Comparison of ENCODE assay signal across 14 mouse cellular contexts in genomic region chr11:101127075-101127474, GRCm38 (mm10). TPM values are rescaled to one million over a fixed set of nuclear protein-coding genes. Genes with fewer than 3 reads are reported as not detected.
DNase-seq lines count a peak whose midpoint lies in the region; ATAC-seq and TF ChIP-seq lines count a peak whose summit lies in the region.
"Had no signal": no experiment of that assay in that cellular context is flagged by ENCODE, and none has a peak within 500 bp of the region (broad histone marks: within the 10 kb centered on the region; RNA-seq: fewer than 3 reads in every experiment).

No protein-coding gene starts in this region.

- no peak for TF ChIP-seq POLR2A in kidney, adult 2 months (IDR thresholded peaks at IDR 0.05; ENCODE audit: low read depth, low read length)

- H3K4me3 ChIP-seq in kidney, adult 2 months (ENCODE audit: insufficient read depth, low read depth, low read length): no peak overlapping the region
- no peak overlapping the region for H3K4me3 ChIP-seq in kidney, embryonic 14.5 days (ENCODE audit: low read length)
- no peak overlapping the region for H3K4me3 ChIP-seq in midbrain, postnatal 0 days (ENCODE audit: low read depth, low read length)
- H3K4me3 ChIP-seq in midbrain, embryonic 13.5 days (replicated peaks): no peak overlapping the region
- H3K4me3 ChIP-seq: forebrain, embryonic 12.5 days; midbrain, embryonic 15.5 days; neural tube, embryonic 15.5 days had no signal

- ATAC-seq in kidney, embryonic 14.5 days (ENCODE audit: low FRiP score, low TSS enrichment): no peak
- no peak for ATAC-seq in midbrain, postnatal 0 days (ENCODE audit: low FRiP score)
- ATAC-seq in midbrain, embryonic 13.5 days: no peak
- ATAC-seq: midbrain, embryonic 15.5 days had no signal

- H3K9ac ChIP-seq in kidney, embryonic 14.5 days (ENCODE audit: low read depth, low read length): no peak overlapping the region
- no peak overlapping the region for H3K9ac ChIP-seq in midbrain, postnatal 0 days (replicated peaks; ENCODE audit: low read length, poor library complexity, severe bottlenecking)
- H3K9ac ChIP-seq in midbrain, embryonic 13.5 days (replicated peaks): no peak overlapping the region
- H3K9ac ChIP-seq: forebrain, embryonic 12.5 days; midbrain, embryonic 15.5 days; neural tube, embryonic 15.5 days had no signal

- H3K27me3 ChIP-seq in kidney, adult 2 months (replicated peaks; ENCODE audit: control insufficient read depth, insufficient read depth, low read length): no peaks in the 10 kb centered on the region
- H3K27me3 ChIP-seq in kidney, embryonic 14.5 days (ENCODE audit: control insufficient read depth, insufficient read depth, low read length): no peaks in the 10 kb centered on the region
- H3K27me3 ChIP-seq in midbrain, postnatal 0 days (ENCODE audit: insufficient read depth, low read length): no peaks in the 10 kb centered on the region
- H3K27me3 ChIP-seq in midbrain, embryonic 13.5 days: no peaks in the 10 kb centered on the region
- H3K27me3 ChIP-seq: forebrain, embryonic 12.5 days; midbrain, embryonic 15.5 days; neural tube, embryonic 15.5 days had no signal

- H3K4me1 ChIP-seq in kidney, adult 2 months (ENCODE audit: control insufficient read depth, insufficient read depth, low read length): no peaks in the 10 kb centered on the region
- H3K4me1 ChIP-seq in kidney, embryonic 14.5 days (ENCODE audit: control insufficient read depth, insufficient read depth, low read length): no peaks in the 10 kb centered on the region
- no peaks in the 10 kb centered on the region for H3K4me1 ChIP-seq in midbrain, postnatal 0 days (ENCODE audit: insufficient read depth, low read length)
- no peaks in the 10 kb centered on the region for H3K4me1 ChIP-seq in midbrain, embryonic 13.5 days (replicated peaks)
- H3K4me1 ChIP-seq: forebrain, embryonic 12.5 days; midbrain, embryonic 15.5 days; neural tube, embryonic 15.5 days had no signal

- WGBS in kidney, adult 2 months: 100% methylated on average over 1 of the region's 1 CpGs
- 76% methylated on average over 1 of the region's 1 CpGs for WGBS in kidney, embryonic 14.5 days
- WGBS in midbrain, postnatal 0 days: 88% methylated on average over 1 of the region's 1 CpGs
- WGBS in midbrain, embryonic 13.5 days: 100% methylated on average over 1 of the region's 1 CpGs

- peak; percentile 60 for DNase-seq in adrenal gland, postnatal 14 days
- no peak for DNase-seq in adrenal gland, adult 8-10 months
- no peak for DNase-seq in kidney, adult 2 months
- no peak for DNase-seq in midbrain, postnatal 0 days (ENCODE audit: low spot score)
- peak; percentile 37 for DNase-seq in naive thymus-derived CD4-positive, alpha-beta T cell, adult 2 months (ENCODE audit: low read depth)
- DNase-seq in heart, adult 18-20 months: no peak
- DNase-seq: kidney, postnatal 14 days; lung, postnatal 10 days had no signal

- H3K36me3 ChIP-seq in kidney, adult 2 months (ENCODE audit: control insufficient read depth, insufficient read depth, low read length): no peaks in the 10 kb centered on the region
- H3K36me3 ChIP-seq in kidney, embryonic 14.5 days (ENCODE audit: control insufficient read depth, insufficient read depth, low read length): peaks cover 39% of the 10 kb centered on the region
- H3K36me3 ChIP-seq in midbrain, postnatal 0 days (ENCODE audit: insufficient read depth, low read length): peaks cover 16% of the 10 kb centered on the region
- peaks cover 49% of the 10 kb centered on the region for H3K36me3 ChIP-seq in midbrain, embryonic 13.5 days

- H3K4me2 ChIP-seq in kidney, embryonic 14.5 days (replicated peaks; ENCODE audit: low read depth, low read length): no peak overlapping the region
- H3K4me2 ChIP-seq in midbrain, postnatal 0 days (ENCODE audit: low read depth, low read length, poor library complexity, severe bottlenecking): no peak overlapping the region
- H3K4me2 ChIP-seq in midbrain, embryonic 13.5 days (replicated peaks): no peak overlapping the region
- H3K4me2 ChIP-seq: forebrain, embryonic 12.5 days; midbrain, embryonic 15.5 days; neural tube, embryonic 15.5 days had no signal

- H3K9me3 ChIP-seq in kidney, embryonic 14.5 days (ENCODE audit: control insufficient read depth, low read length): peaks cover 5% of the 10 kb centered on the region; the same call in 1 of the 2 replicates
- H3K9me3 ChIP-seq in midbrain, postnatal 0 days (ENCODE audit: low read length): no peaks in the 10 kb centered on the region
- H3K9me3 ChIP-seq in midbrain, embryonic 13.5 days: peaks cover 4% of the 10 kb centered on the region; the same call in 1 of the 2 replicates
- H3K9me3 ChIP-seq: midbrain, embryonic 15.5 days; neural tube, embryonic 15.5 days had no signal

- no peak overlapping the region for H3K27ac ChIP-seq in kidney, adult 2 months (ENCODE audit: insufficient read depth, low read depth, low read length)
- no peak overlapping the region for H3K27ac ChIP-seq in kidney, embryonic 14.5 days (ENCODE audit: low read depth, low read length)
- no peak overlapping the region for H3K27ac ChIP-seq in midbrain, postnatal 0 days (ENCODE audit: low read depth, low read length)
- no peak overlapping the region for H3K27ac ChIP-seq in midbrain, embryonic 13.5 days
- H3K27ac ChIP-seq: forebrain, embryonic 12.5 days; midbrain, embryonic 15.5 days; neural tube, embryonic 15.5 days had no signal

- TF ChIP-seq CTCF in kidney, adult 2 months (conservative IDR thresholded peaks at IDR 0.05; ENCODE audit: insufficient read depth, insufficient read length, low read depth, low read length): peak; percentile 23; the same call in 1 of the 2 replicates
- peak; percentile 34 for TF ChIP-seq CTCF in midbrain, postnatal 0 days (IDR thresholded peaks at IDR 0.05)

RNA-seq across cellular contexts. Expression of gene Tubg1, which starts 7.3 kb away (rescaled TPM):
- 45.9 and 48.6 TPM in 2 replicates for total RNA-seq in adrenal gland, postnatal 14 days (2021)
- total RNA-seq in adrenal gland, adult 8-10 months (2022): 10 to 100 TPM; 34.2 to 43.3 (median 36.8) TPM
- polyA plus RNA-seq in kidney, adult 2 months (2012; rRNA removed): 14.1 and 19.2 TPM in 2 replicates
- polyA plus RNA-seq in kidney, embryonic 14.5 days (2014; fragmentation: Nextera tagmentation; extraction: Ambion mirVana): 81.9 and 95.4 TPM in 2 replicates
- 40.5 and 52.6 TPM in 2 replicates for total RNA-seq in midbrain, postnatal 0 days (2014; rRNA removed)
- polyA plus RNA-seq in midbrain, postnatal 0 days (2015; fragmentation: Nextera tagmentation; extraction: Ambion mirVana): 64.4 and 64.6 TPM in 2 replicates
- 89.4 and 91.0 TPM in 2 replicates for polyA plus RNA-seq in midbrain, embryonic 13.5 days (2015; fragmentation: Nextera tagmentation; extraction: Ambion mirVana)
- total RNA-seq in heart, adult 18-20 months (2021): 10 to 100 TPM; 23.9 to 25.6 TPM

RNA-seq across cellular contexts. Expression of gene Retreg3, which starts 7.4 kb away (rescaled TPM):
- 53.7 and 56.0 TPM in 2 replicates for total RNA-seq in adrenal gland, postnatal 14 days (2021)
- total RNA-seq in adrenal gland, adult 8-10 months (2022): 10 to 100 TPM; 48.0 to 56.4 (median 50.8) TPM
- 60.0 and 65.2 TPM in 2 replicates for polyA plus RNA-seq in kidney, adult 2 months (2012; rRNA removed)
- polyA plus RNA-seq in kidney, embryonic 14.5 days (2014; fragmentation: Nextera tagmentation; extraction: Ambion mirVana): 10.5 and 14.0 TPM in 2 replicates
- 54.9 and 61.7 TPM in 2 replicates for total RNA-seq in midbrain, postnatal 0 days (2014; rRNA removed)
- 24.8 and 26.0 TPM in 2 replicates for polyA plus RNA-seq in midbrain, postnatal 0 days (2015; fragmentation: Nextera tagmentation; extraction: Ambion mirVana)
- 21.8 and 28.5 TPM in 2 replicates for polyA plus RNA-seq in midbrain, embryonic 13.5 days (2015; fragmentation: Nextera tagmentation; extraction: Ambion mirVana)
- 10 to 100 TPM; 29.7 to 31.6 TPM for total RNA-seq in heart, adult 18-20 months (2021)

RNA-seq across cellular contexts. Expression of gene Tubg2, which starts 28.6 kb away (rescaled TPM):
- total RNA-seq in adrenal gland, postnatal 14 days (2021): 7.2 and 7.9 TPM in 2 replicates
- 10 to 100 TPM in 2 of 4 experiments, 1 to 10 TPM in 2; 6.1 to 11.1 (median 9.9) TPM for total RNA-seq in adrenal gland, adult 8-10 months (2022)
- 1.4 and 1.8 TPM in 2 replicates for polyA plus RNA-seq in kidney, adult 2 months (2012; rRNA removed)
- polyA plus RNA-seq in kidney, embryonic 14.5 days (2014; fragmentation: Nextera tagmentation; extraction: Ambion mirVana): 3.7 and 4.5 TPM in 2 replicates
- total RNA-seq in midbrain, postnatal 0 days (2014; rRNA removed): 38.4 and 40.6 TPM in 2 replicates
- 86.1 and 93.8 TPM in 2 replicates for polyA plus RNA-seq in midbrain, postnatal 0 days (2015; fragmentation: Nextera tagmentation; extraction: Ambion mirVana)
- polyA plus RNA-seq in midbrain, embryonic 13.5 days (2015; fragmentation: Nextera tagmentation; extraction: Ambion mirVana): 29.8 and 31.6 TPM in 2 replicates
- total RNA-seq in heart, adult 18-20 months (2021): 1 to 10 TPM; 2.3 to 3.7 TPM
- total RNA-seq: hematopoietic stem cell, adult 5-6 weeks had no signal

RNA-seq across cellular contexts. Expression of gene Psmc3ip, which starts 31.8 kb away (rescaled TPM):
- total RNA-seq in adrenal gland, postnatal 14 days (2021): 6.6 and 8.8 TPM in 2 replicates
- total RNA-seq in adrenal gland, adult 8-10 months (2022): 1 to 10 TPM; 3.6 to 5.9 (median 4.2) TPM
- 1.2 and 1.9 TPM in 2 replicates for polyA plus RNA-seq in kidney, adult 2 months (2012; rRNA removed)
- polyA plus RNA-seq in kidney, embryonic 14.5 days (2014; fragmentation: Nextera tagmentation; extraction: Ambion mirVana): 52.0 and 61.8 TPM in 2 replicates
- total RNA-seq in midbrain, postnatal 0 days (2014; rRNA removed): 5.3 and 6.9 TPM in 2 replicates
- polyA plus RNA-seq in midbrain, postnatal 0 days (2015; fragmentation: Nextera tagmentation; extraction: Ambion mirVana): 8.9 and 10.3 TPM in 2 replicates
- polyA plus RNA-seq in midbrain, embryonic 13.5 days (2015; fragmentation: Nextera tagmentation; extraction: Ambion mirVana): 27.9 and 30.8 TPM in 2 replicates
- total RNA-seq in heart, adult 18-20 months (2021): 1 to 10 TPM; 2.4 to 2.6 TPM

RNA-seq across cellular contexts. Expression of gene Mlx, which starts 40.0 kb away (rescaled TPM):
- 39.8 and 45.9 TPM in 2 replicates for total RNA-seq in adrenal gland, postnatal 14 days (2021)
- 10 to 100 TPM; 38.1 to 69.0 (median 47.6) TPM for total RNA-seq in adrenal gland, adult 8-10 months (2022)
- 56.9 and 67.9 TPM in 2 replicates for polyA plus RNA-seq in kidney, adult 2 months (2012; rRNA removed)
- polyA plus RNA-seq in kidney, embryonic 14.5 days (2014; fragmentation: Nextera tagmentation; extraction: Ambion mirVana): 39.7 and 48.7 TPM in 2 replicates
- 60.7 and 61.3 TPM in 2 replicates for total RNA-seq in midbrain, postnatal 0 days (2014; rRNA removed)
- polyA plus RNA-seq in midbrain, postnatal 0 days (2015; fragmentation: Nextera tagmentation; extraction: Ambion mirVana): 64.1 and 67.8 TPM in 2 replicates
- polyA plus RNA-seq in midbrain, embryonic 13.5 days (2015; fragmentation: Nextera tagmentation; extraction: Ambion mirVana): 85.9 and 90.9 TPM in 2 replicates
- total RNA-seq in heart, adult 18-20 months (2021): 10 to 100 TPM; 17.2 to 17.9 TPM

Comparison
In these comparisons a context has a peak if more than half of its experiments do, and no peak if none do; other contexts are left out.
1. DNase-seq: peak in adrenal gland, postnatal 14 days (single experiment) and naive thymus-derived CD4-positive, alpha-beta T cell, adult 2 months (single experiment); none in adrenal gland, adult 8-10 months (single experiment), kidney, adult 2 months (single experiment), midbrain, postnatal 0 days (single experiment) and heart, adult 18-20 months (0 of 2).